Mouse (Mus musculus): Measurements from ENCODE around the gene Slc36a3.
"Not testable (repeated sequence)": the region's sequence is repeated elsewhere in the genome, so short reads cannot be mapped to it uniquely, and the experiment has no call there.

The Slc36a3 gene

DNA sequence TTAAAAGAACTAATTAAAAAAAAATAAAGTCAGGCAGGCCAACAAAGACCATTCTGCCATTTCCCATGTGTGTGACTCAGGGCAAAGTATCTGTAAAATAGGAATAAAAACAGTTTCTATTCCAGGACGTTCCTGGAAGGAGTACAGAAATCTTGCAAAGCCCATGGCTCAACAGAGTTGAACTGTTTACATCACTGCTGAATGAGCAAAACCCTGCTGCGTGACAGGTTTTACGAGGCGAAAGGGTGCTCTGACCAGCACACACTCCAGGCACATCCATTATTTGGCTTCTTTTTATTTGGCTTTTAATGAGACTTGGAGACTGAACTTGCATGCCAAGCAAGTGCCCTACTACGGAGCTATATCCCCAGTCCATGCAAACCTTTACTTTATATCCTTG, 7.5 kb downstream of the Slc36a3 start:
- DNase-seq (ENCODE audit: low spot score) = no peak

DNA sequence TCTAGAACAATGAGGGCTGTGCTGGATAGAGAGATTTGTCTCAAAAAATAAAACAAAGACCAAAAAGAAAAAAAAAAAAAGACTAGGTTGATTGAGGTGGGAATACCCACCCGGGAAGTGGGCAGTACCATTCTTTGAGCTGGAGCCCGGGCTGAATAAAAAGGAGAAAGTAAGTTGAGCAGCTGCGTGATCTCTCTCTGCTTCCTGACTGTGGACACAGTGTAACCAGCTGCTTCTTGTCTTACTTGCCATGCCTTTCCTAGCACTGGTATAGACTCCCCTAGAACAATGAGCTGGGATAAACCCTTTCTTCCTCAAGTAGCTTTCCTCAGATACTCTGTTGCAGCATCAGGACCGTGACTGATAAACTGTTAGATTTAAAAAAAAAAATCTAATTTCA, 10.0 kb downstream of the Slc36a3 start:
- DNase-seq (ENCODE audit: low spot score) = no peak

DNA sequence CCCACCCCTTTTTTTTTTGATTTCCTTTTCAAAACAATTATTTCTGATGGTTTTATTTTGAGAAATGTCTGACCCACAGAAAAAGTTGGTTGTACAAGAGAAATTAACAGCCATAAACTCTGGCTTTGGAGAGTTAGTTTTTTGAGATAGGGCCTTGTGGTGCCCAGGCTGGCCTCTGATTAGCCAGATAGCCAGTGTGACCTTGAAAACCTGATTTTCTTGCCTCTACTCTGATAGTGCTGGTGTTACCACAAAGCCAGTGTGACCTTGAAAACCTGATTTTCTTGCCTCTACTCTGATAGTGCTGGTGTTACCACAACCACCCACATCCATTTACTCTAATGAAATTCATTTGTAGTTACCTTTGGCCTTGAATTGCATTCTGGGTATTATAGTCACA, 13.9 kb downstream of the Slc36a3 start:
- no peak for DNase-seq (ENCODE audit: low spot score)

DNA sequence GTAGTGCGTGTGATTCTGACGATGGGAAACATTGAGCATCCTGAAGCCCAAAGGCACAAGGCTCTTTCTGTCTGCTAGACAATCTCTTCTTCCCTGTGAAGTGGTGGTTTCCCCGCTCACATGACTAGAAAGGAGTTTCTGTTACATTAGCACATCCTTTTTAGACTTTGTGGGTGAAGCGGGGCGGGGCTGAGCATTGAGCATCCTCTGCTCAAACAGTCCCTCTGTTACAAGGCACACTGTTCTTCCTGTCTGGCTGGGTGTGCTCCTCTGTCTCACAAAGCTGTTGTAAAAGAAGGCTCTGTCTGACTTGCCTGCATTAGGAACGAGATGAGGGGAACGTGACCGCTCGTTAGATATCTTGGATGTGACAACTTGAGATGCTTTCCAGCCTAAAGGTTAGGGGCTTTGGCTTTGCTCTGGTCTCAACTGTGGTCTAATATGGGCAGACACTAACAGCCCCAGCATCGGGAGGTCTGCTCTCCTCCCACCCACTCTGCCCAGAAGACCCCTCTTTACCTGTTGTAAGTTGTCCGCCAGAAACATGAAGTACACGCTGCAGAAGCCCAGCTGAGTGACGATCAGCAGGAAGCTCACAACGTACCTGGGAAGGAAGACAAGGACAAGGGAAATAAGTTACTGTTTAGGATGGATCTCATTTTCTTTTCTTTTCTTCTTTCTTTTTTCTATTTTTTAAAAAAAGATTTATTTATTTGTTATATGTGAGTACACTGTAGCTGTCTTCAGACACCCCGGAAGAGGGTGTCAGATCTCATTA, 14.5 kb downstream of the Slc36a3 start:
- peak; percentile 74 for DNase-seq (ENCODE audit: low spot score)

DNA sequence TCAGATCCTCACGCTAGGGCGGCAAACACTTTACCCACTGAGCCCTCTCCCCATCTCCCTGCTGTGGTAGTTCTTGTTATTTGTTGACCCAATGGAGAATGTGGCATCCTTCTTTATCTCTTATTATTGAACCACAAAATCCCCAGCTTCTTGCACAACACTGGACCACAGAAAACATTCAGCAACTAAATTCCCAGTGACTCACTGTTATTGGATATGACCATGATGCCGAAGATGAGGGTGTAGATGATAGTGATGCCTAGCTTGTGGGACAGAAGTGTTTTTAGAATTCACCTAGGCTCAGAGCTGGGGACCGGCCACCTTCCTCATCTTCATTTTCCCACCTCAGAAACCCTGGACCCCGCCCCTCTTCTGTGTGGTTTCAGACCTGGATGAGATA, 16.6 kb downstream of the Slc36a3 start:
- no peak for DNase-seq (ENCODE audit: low spot score)

DNA sequence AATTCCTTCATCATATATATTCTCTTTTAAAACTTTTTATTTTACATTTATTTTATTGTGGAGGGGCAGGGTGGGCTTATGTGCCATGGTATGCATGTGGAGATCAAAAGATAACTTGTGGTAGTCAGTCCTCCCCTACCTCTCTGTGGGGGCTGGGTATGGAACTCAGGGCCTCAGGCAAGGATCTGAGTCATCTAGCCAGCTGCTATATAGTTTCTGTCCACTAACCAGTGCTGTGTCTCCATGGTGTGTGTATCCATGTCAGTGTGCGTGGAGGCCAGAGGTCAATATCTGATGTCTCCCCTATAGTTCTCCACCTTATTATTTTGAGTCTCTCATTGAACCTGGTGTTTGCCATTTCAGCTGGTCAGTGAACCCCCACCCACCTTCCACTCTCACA, 17.1 kb downstream of the Slc36a3 start:
- DNase-seq (ENCODE audit: low spot score) = no peak

DNA sequence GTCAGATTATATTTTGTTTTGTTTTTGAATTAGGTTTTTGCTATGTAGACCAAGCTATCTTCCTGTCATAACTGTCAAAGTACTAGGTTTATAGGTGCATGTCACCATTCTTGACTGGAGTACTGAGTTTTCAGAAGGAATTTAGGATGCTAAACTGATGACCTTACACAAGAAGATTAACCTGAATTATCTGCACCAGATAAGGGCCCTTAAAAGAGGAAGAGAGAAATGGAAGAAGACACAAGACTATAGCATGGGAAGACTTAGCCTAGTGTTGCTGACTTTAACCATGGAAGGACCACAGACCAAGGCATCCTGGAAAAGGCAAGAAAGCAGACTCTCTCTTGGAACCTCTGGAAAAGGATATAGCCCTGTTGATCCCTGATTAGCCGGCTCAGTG, 18.3 kb downstream of the Slc36a3 start:
- no peak for DNase-seq (ENCODE audit: low spot score)

DNA sequence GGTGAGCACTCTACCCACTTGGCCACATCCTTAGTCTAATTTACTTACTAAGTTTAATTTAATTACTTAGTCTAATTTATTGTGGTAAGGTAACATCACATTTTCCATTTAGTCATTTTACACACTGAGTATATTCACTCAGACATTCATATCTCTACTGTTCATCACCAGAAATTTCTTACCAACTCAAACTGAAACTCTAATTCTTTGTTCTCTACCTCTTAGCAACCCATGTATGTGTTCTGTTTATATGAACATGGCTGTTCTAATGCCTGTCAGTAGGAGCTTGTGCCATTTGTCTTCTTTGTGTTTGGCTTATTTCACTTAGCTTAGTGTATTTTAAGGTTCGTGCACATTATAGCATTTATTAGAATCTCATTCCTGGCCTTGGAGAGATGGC, 19.6 kb downstream of the Slc36a3 start:
- DNase-seq (ENCODE audit: low spot score) = no peak

DNA sequence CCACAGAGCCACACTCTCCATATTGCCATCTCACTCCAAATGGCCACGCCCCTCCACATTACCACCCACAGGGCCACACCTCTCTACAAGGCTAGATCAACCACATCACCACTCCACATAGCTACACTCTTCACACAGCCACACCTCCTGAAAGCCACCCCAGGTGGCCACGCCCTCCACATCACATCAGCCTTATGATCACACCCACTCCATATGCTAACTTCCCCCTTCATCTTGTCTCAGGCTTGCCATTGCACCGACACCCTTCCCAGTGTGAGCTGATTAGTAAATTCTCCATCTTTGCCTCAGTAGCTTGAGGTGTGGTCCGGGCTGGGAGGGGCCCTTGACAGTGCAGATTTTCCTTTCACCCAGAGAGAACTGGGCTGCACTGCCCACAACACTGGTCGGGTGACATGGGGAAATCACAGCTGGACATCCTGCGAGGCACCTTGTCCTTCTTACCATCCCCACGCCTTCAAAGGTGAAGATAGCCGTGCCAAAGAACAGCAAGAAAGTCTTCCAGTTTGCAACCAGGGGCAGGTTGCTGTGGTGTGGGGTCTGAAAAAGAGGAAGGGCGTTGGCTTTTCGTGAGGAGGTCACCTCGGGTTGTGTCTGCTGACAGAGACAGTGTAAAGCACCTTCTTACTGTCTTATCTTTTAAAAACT, 20.3 kb downstream of the Slc36a3 start:
- peak; percentile 41 for DNase-seq (ENCODE audit: low spot score)

DNA sequence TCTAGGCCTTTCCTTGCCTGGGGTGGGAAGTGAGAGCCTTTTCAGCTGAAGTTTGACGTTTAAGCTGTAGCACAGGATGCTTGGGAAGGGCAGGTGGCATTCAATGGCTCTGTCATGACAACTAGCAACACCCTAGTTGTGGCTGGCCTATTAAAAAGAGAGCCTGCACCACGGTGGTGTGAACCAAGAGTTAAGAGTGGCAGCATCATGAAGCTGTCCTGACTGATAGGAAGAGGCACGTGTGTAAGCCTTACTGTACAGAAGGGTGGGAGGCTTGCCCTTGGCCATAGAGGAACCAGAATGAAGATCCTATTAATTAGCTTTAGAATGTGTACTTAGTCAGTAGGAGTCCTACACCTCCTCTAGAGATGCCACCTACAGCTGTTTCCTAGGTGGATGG, 23.1 kb downstream of the Slc36a3 start:
- no peak for DNase-seq (ENCODE audit: low spot score)

DNA sequence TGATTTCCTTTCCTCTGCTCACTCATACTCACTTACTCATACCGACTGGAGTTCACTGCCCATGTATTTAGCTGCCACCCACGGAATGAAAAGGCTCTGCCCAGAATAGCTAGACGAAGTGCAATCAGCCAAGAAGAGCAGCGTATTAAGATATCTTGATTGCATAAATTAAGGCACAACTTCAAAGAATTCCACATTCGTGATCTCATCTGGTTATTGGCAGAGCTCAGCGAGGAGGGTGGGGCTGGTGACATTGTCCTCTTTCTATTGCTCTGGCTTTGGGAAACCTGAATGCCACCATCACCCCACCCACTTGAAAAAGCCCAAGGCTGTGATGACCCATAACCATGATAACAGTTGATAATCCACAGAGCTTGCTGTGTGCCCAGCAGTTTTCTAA, 23.6 kb downstream of the Slc36a3 start:
- DNase-seq (ENCODE audit: low spot score) = no peak

DNA sequence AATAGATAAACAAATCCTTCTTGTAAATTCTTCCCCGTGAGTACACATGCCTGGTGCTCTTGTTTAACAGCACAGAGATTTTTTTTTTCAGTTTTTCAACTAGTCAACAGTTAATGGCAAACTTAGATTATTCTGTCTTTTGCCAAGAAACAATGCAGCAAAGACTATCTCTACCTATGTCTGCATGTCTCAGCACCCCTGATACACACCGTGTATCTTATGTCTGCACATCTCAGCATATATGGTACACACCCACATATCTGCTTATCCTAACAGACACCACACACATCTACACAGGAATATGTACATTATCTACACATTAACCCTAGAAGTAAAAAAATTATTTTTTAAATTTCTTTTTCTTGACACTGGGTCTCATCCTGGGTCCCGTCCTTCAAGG, 24.8 kb downstream of the Slc36a3 start:
- no peak for DNase-seq (ENCODE audit: low spot score)

DNA sequence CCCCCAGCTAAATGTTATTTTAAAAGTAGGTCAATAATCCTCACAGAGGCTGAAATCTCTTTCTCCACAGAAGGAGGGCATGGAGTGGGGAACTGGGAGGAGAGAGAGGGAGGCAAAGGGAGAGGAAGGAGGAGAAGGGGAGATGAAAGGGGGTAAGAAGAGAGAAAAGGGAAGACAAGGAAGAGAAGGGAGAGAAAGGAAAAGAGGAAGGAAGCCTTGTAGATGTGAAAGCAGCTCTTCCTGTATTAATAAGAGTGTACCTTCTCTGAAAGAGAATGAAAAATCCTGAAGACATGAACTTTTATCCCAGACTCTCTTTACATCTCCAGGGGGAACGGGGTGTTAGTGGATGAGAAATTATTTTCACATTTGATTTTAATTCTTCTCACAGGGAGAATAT, 30.1 kb downstream of the Slc36a3 start:
- DNase-seq (ENCODE audit: low spot score) = no peak

DNA sequence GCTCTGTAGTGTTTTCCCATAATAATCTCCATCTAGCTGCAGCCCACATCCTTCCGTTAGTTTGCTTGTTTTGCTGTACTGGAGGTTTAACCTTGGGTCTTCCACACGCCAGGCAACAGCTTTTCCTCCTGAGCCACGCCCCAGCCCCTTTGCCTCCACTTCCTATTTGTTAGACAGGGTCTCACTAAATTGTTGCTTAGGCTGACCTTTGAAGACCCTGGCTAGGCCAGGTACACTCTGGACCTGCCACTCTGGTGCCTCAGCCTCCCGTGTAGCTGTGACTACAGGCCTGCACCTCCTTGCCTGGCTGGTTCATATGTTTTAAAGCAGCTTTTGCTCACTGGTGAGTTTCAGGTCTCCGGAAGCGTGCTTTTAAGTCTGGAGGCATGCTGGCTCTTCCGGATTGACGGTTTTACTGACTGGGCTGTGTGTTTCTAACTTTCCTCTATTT, 30.7 kb downstream of the Slc36a3 start:
- no peak for DNase-seq (ENCODE audit: low spot score)

DNA sequence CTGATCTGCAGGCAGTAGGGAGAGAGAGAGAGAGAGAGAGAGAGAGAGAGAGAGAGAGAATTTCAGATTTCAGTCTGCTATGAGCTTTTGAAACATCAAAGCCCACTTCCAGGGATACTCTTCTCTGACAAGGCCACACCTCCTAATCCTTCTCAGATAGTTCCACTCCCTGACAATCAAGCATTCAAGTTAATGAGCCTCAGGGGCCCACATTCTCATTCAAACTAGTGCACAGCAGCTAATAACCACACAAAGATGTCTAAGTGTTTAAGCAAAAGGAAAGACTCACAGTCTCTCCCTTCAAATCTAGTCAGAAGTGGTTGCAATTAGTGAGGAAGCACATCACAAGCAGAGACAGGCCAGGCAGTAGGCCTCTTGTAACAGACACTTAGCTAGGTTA, 31.2 kb downstream of the Slc36a3 start:
- no peak for DNase-seq (ENCODE audit: low spot score)

DNA sequence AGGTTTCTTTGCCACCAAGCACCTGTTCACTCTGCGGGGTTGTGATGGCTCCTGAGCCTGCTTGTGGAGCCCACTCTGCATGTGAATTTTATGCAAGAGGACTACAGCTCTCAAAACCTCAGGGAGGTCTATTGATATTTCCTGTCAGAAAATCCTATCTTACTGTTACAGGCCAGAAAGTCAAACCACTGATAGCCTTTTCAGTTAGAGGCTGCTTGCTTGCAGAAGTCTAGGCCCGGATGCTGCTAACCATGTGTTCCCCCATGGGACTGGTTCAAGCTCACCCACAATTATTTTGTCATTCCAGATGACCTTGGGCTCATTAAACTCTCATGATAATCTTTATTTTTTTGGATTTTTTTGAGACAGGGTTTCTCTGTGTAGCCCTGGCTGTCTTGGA, 34.5 kb downstream of the Slc36a3 start:
- no peak for DNase-seq (ENCODE audit: low spot score)

DNA sequence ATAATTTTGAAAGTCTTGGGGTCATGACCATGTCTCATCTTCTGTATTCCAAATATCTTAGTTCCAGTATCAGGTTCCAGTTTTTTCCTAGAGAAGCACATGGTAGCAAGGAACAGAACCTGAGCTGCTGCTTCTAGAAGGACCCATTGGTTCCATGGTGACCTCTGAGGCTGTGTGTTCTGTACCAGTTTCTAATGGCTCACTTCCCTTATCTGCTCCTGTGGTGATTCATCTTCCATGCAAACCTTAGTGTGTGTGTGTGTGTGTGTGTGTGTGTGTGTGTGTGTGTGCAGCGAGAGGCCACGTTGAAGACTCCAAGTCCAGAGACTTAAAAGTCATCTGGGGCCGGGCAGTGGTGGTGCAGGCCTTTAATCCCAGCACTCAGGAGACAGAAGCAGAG, 35.5 kb downstream of the Slc36a3 start:
- DNase-seq (ENCODE audit: low spot score) = no peak

DNA sequence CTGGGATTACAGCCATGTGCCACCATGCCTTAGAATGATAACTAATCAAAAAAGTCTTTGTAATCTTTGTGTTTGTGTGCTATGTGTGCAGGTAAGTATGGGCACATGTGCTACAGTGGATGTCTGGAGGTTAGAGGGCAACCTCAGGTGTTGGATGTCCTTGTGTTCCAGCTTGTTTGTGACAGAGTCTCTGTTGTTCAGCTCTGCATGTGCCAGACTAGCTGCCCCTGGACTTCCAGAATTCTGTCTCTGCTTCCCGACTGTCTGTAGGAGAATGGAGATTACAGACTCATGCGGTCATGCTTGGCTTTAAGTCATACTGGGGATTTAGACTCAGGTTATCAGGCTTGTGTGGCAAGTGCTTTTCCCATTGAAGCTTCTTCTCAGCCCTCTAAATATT, 37.2 kb downstream of the Slc36a3 start:
- no peak for DNase-seq (ENCODE audit: low spot score)

DNA sequence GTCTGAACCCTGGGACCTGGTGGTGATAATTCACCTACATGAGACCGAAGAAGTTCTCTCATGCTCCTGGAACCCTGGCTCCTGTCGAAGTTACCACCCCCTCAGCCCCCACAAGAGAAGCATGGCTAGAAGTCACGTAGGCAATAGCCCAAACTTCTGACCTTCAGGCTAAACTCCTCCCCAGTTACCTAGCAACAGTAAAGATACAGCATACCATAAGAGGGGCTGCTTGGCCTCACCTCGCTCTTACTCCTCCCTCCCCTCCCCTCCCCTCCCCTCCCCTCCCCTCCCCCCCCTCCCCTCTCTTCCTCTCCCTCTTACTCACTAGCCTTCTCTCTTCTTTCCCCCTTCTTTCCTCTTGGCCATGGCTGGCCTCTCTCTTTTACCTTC, 37.7 kb downstream of the Slc36a3 start:
- not testable (repeated sequence) for DNase-seq (ENCODE audit: low spot score)

DNA sequence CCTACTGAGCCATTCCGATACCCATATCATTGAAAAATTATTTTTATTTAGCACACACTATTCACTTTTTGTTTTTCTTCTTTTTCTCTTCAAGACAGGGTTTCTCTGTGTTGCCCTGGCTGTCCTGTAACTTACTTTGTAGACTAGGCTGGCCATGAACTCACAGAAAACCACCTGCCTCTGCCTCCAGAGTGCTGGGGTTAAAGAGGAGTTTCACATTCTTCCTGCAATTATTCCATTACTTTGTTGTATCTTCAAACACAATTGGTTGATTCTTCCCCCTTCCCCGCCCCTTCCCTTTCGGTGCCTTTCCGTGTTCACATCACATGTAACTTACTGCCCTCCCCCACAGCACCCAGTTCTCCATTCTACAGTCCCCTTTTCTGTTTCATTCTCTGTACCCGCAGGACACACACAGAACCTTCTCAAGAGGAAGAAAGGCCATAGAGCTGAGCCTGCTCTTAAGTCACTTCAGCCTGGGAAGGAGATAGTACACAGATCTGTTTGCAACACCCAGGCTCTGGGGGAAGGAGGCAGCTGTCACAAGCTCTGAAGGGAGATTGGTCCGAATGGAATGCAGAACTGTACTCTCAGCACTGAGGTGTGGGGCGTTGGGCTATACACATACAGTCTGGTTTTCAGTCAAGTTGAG, 38.2 kb downstream of the Slc36a3 start:
- peak; percentile 61 for DNase-seq (ENCODE audit: low spot score)

DNA sequence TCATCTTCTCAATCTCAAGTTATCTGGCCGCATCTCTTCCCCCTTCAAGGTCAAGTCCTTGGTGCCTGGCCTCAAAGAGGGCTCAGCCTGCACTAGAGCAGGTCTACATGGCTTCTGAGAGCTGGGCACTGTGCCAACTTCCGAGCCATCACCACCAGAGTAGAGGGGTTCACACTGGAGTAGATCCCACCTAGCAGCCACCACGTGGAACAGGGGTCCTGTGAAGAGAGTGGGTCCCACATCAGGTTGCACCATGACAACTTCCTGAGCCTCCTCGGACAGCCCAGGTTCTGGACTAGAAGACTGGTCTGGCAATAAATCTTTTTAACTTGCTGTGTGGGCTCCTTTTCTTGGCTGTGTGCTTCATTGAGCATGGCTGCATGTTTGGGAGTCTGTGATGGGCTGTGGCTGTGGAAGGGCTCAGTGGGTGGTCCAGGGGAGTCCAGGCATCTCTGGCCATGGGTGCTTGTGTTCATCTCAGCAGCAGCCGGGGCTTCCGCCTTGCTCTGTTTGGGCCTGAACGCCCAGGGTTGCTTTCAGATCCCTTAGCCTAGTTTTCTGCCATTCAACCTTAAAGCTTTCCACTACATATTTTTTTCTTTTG, 40.8 kb downstream of the Slc36a3 start:
- no peak for DNase-seq (ENCODE audit: low spot score)

DNA sequence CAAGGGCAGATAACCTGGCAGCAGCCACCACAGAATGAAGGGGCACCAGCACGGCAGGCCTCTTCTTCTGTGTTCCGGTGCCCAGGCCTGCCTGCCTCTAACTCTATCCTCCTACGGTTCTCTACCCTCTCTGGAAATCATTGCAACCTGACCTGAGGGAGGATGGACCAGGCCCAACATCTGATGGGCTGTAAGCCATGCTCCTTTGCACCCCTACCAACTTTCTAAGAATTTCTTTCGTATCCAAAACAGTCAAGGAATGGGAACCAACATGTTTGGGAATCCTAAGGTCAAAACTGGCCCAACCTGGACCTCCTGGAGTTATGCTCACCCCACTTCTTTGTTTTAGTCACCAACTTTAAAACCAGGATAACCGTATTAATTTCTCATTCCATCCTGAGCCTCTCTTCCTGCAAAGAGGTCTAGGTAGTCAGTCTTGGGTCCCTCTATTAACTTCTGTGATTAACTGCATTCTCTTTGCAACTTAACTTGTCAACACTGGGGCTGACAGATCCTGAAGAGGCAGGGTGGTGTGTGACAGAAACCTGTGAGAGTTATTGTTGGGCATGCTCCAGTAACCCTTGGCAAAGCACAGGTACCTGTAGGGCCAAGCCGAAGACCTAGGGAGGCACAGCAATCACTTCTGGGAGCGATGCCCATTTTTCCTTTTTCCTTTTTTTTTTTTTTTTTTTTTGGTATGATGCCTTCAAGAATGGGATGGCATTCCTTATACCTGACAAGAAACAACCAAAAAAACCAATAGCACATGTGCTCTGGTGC, 41.8 kb downstream of the Slc36a3 start:
- DNase-seq (ENCODE audit: low spot score) = no peak

All from lung, postnatal 25 days (tissue).